Mouse (Mus musculus): ENCODE results near the gene Pdzrn3. TPM values are rescaled to one million over a fixed set of nuclear protein-coding genes. Genes with fewer than 3 reads are reported as not detected.

Pdzrn3 gene
- total and polyA plus RNA-seq, 3 experiments = not detected

DNA sequence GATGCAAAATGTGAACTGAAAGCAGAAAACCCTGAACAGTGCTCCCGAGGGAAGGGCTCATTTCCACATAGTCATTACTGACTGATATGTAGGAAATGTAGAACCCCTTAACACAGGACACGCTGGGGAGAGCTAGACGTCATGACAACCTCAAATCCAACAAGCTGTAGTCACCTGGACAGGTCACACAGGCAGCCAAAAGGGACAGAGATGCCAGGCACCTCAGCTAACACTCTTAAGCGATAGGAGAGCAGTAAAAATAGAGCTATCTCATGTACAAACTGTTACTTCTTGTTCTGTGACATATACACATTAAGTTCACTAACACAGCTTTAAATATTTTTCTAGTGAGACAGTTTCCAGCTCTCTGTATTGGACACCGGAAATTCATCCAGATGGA, 15.0 kb downstream of the Pdzrn3 start:
- no peak overlapping the region for H3K4me2 ChIP-seq (ENCODE audit: insufficient read depth, low read depth, poor library complexity, severe bottlenecking)
- no peaks in the 10 kb centered on the region for H3K4me1 ChIP-seq (ENCODE audit: control insufficient read depth in 1 of 2, insufficient read depth in 2 of 2)
- H3K36me3 ChIP-seq (replicated peaks in 1 of 2; ENCODE audit: control insufficient read depth in 1 of 2, insufficient read depth in 1 of 2, low read length in 1 of 2) = no peaks in the 10 kb centered on the region
- dilution Hi-C loops (cut with MboI; ENCODE audit: extremely low pct_ligation_motif_present, extremely low pct_unique_long_range_greater_than_20kb, low sequenced_read_pairs) (no loop called here), in situ Hi-C loops (cut with MboI; ENCODE audit: low pct_ligation_motif_present, low pct_unique_long_range_greater_than_20kb, low sequenced_read_pairs) (no loop called here)
- no peak overlapping the region for H3K4me3 ChIP-seq (replicated peaks in 1 of 3; ENCODE audit: low read depth in 2 of 3, low read length in 2 of 3, poor library complexity in 1 of 3)
- TF ChIP-seq JUND (conservative IDR thresholded peaks at IDR 0.05; ENCODE audit: low read depth, low read length) (no peak), ZKSCAN1 (IDR thresholded peaks at IDR 0.05; ENCODE audit: borderline replicate concordance, low read depth, low read length) (no peak), ZNF384 (IDR thresholded peaks at IDR 0.05; ENCODE audit: low read depth, low read length) (no peak), ETS1 (conservative IDR thresholded peaks at IDR 0.05; ENCODE audit: low read depth, low read length) (no peak), CTCF (conservative IDR thresholded peaks at IDR 0.05 in 1 of 2, IDR thresholded peaks at IDR 0.05 in 1 of 2; ENCODE audit: low read depth in 2 of 2, low read length in 2 of 2) (no peak), MAX (IDR thresholded peaks at IDR 0.05; ENCODE audit: low read length) (no peak), TBP (conservative IDR thresholded peaks at IDR 0.05; ENCODE audit: low read depth, low read length) (no peak), CHD2 (IDR thresholded peaks at IDR 0.05; ENCODE audit: low read length) (no peak), USF2 (conservative IDR thresholded peaks at IDR 0.05; ENCODE audit: low read depth, low read length) (no peak), RCOR1 (conservative IDR thresholded peaks at IDR 0.05; ENCODE audit: low read depth, low read length) (no peak), BHLHE40 (IDR thresholded peaks at IDR 0.05; ENCODE audit: low read depth, low read length) (no peak), POLR2AphosphoS2 (IDR thresholded peaks at IDR 0.05; ENCODE audit: low read depth, low read length) (no peak), MYC (IDR thresholded peaks at IDR 0.05; ENCODE audit: low read depth, low read length) (no peak), RAD21 (IDR thresholded peaks at IDR 0.05; ENCODE audit: low read depth, low read length) (no peak), NRF1 (IDR thresholded peaks at IDR 0.05; ENCODE audit: low read depth, low read length) (no peak), SIN3A (IDR thresholded peaks at IDR 0.05; ENCODE audit: low read length) (no peak), NELFE (IDR thresholded peaks at IDR 0.05; ENCODE audit: low read depth, low read length) (no peak), MAFK (IDR thresholded peaks at IDR 0.05; ENCODE audit: insufficient replicate concordance, low read length) (no peak), ELF1 (IDR thresholded peaks at IDR 0.05; ENCODE audit: low read depth, low read length) (no peak)
- peaks cover 87% of the 10 kb centered on the region for H3K9me3 ChIP-seq (replicated peaks; ENCODE audit: low read length)
- H3K27ac ChIP-seq (ENCODE audit: insufficient read depth, low read depth) = no peak overlapping the region
- DNase-seq (ENCODE audit: extremely low read depth) = no peak
- H3K79me2 ChIP-seq (replicated peaks; ENCODE audit: control insufficient read depth, extremely low read depth, insufficient read depth, poor library complexity, severe bottlenecking) = no peaks in the 10 kb centered on the region
- no peaks in the 10 kb centered on the region for H3K27me3 ChIP-seq (replicated peaks)
- H3K9ac ChIP-seq (ENCODE audit: insufficient read depth, low read depth) = no peak overlapping the region

GRCm38 (mm10) chr6:101362268-101362667, 15.4 kb downstream of the Pdzrn3 start:
- no peak overlapping the region for H3K27ac ChIP-seq (ENCODE audit: insufficient read depth, low read depth)
- H3K27me3 ChIP-seq (replicated peaks) = no peaks in the 10 kb centered on the region
- no peaks in the 10 kb centered on the region for H3K4me1 ChIP-seq (ENCODE audit: control insufficient read depth in 1 of 2, insufficient read depth in 2 of 2)
- in situ Hi-C loops (cut with MboI; ENCODE audit: low pct_ligation_motif_present, low pct_unique_long_range_greater_than_20kb, low sequenced_read_pairs) (no loop called here), dilution Hi-C loops (cut with MboI; ENCODE audit: extremely low pct_ligation_motif_present, extremely low pct_unique_long_range_greater_than_20kb, low sequenced_read_pairs) (no loop called here)
- H3K79me2 ChIP-seq (replicated peaks; ENCODE audit: control insufficient read depth, extremely low read depth, insufficient read depth, poor library complexity, severe bottlenecking) = no peaks in the 10 kb centered on the region
- H3K4me3 ChIP-seq (replicated peaks in 1 of 3; ENCODE audit: low read depth in 2 of 3, low read length in 2 of 3, poor library complexity in 1 of 3) = no peak overlapping the region
- H3K36me3 ChIP-seq (replicated peaks in 1 of 2; ENCODE audit: control insufficient read depth in 1 of 2, insufficient read depth in 1 of 2, low read length in 1 of 2) = no peaks in the 10 kb centered on the region
- peaks cover 86% of the 10 kb centered on the region for H3K9me3 ChIP-seq (replicated peaks; ENCODE audit: low read length)
- H3K4me2 ChIP-seq (ENCODE audit: insufficient read depth, low read depth, poor library complexity, severe bottlenecking) = no peak overlapping the region
- DNase-seq (ENCODE audit: extremely low read depth) = no peak
- H3K9ac ChIP-seq (ENCODE audit: insufficient read depth, low read depth) = no peak overlapping the region
- TF ChIP-seq GABPA (IDR thresholded peaks at IDR 0.05; ENCODE audit: insufficient replicate concordance, low read depth, low read length) (no peak), POLR2AphosphoS2 (IDR thresholded peaks at IDR 0.05; ENCODE audit: low read depth, low read length) (no peak)
